Mouse (Mus musculus) adrenal gland (tissue): ENCODE measurements around the gene Ist1.

Source experiments
- intact Hi-C: fragments of 180-260 bp; cut with DNase I; formaldehyde crosslinking; loops from one replicate; pipeline ENCODE4 v1.15.1; 2025
- long read RNA-seq, 2 experiments: library from polyadenylated mRNA; unstranded; transcript quantifications; one replicate each; pipeline ENCODE4 v2.0.0; 2020; ENCODE audit warnings: borderline replicate concordance in 1 of 2; ENCODE audit not compliant: insufficient replicate concordance in 1 of 2

The Ist1 gene
- long read RNA-seq, experiment 1, full-length matches to known transcripts = 75 of 184 reads
- long read RNA-seq, experiment 1, partial matches to known transcripts = 71 of 184 reads
- long read RNA-seq, experiment 1, other reads (novel, unspliced or antisense) = 38 of 184 reads
- long read RNA-seq, experiment 2, full-length matches to known transcripts = 72 of 150 reads
- long read RNA-seq, experiment 2, partial matches to known transcripts = 52 of 150 reads
- long read RNA-seq, experiment 2, other reads (novel, unspliced or antisense) = 26 of 150 reads

DNA sequence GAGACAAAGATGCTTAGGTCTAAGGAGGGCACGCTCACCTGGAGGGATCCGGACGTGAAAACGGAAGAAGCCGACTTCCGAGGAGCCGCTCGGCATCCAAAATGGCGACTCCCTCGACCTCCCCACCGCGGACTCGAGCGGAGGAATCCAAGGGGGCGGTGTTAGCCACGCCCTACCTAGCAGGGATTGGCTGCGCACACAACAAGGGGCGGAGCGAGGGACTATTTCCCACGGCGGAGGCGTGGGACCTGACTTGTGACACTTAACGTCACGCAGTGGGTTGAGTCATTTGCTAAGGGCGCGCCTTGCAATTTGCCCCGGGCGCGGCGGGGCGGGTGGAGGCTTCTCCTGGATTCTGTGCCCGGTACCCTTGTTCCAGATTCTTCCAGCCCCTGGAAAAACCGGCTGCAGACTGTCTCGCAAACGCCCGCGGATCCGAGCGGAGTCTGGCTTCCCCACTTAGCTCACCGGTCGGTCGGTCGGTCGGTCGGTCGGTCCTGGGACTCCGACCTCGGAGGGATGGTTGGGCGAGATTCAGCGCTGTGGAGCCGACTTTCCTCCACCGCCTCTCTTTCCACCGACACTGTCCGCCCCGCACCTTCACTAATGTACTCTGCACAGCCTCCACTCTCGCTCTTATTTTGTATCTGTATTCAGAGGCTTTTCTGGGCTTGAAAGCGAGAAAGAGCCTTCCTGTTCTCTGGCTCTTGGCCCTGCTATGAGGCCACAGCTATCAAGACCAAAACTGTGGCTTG, at the start of gene Ist1:
Gene Ist1, minus strand, starts transcription at position 115 of the 755 bp plus-strand sequence.
- intact Hi-C loops = no loop called here

DNA sequence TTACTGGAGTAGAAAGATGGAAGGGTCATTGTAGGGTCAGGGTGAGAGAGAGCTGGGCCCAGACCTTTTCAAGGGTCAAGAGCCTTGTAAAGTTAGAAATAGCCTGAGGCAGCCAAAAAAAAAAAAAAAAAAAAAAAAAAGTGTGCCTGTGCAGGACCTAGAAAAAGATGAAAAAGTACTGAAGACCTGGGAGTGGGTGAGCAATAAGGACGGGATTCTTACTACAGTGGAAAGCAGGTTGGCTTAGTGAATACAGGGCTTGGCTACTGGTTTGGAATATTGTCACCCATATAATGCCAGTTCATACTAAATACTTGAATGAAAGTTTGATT, 45.0 kb upstream of the Ist1 start:
- intact Hi-C loops = no loop called here

DNA sequence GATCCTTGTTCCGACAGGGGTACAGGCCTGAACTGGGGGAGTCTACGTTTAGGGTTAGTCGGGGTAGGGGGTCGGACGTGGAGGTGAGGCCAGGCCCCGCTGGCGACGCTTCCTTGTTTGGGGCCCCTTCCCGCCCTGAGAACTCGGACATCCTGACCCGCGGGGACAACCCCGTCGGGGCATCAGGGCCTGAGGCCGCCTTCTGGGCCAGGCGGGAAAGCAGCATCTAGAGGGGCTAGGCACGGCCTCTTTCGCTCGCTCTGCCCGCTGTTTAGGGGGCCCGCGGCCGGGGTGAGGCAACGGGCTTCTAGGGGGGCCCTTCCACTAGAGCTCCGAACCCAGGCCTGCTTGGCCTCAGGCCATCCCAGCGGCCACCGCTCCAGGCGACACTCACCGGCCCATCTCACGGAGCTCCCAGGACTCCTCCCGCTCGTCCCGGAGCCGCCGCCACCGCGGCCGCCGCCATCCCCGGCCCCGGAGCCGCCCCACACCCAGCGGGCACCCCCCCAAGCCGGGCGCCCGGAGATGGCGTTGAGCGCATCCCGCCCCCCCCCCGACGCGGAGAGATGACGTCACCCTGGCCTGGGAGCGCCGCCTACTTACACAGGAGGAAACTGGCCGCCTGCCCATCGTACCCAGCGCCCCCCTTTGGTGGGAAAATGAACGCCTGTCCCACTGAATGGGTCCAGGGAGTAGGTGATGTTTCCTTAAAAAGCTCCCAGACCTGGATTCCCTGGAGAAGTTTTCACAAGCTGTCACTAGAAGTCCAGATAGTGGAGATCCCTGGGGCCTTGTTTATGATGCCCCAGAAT, 44.4 kb upstream of the Ist1 start, which contains the start of gene Atxn1l:
Gene Atxn1l, minus strand, starts transcription at position 503 of the 812 bp plus-strand sequence.
- intact Hi-C loops = no loop called here

DNA sequence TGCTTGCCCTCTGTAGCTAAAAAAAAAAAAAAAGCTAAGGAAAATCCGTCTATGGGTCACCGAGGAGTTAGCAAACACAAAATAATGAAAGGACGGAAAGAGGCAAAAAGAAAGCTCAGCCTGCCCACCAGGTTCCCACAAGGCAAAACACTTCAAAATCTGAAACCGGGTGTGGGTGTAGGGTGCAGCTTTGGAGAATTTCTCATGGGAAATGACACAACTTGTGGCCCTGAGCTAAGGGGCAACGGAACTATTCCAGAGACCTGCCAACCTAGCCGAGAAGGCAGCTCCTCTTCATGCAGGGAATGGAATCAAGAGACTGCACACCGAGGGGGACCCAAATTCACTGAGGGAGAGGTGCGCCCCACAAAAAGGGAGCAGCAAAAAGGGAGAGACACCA, 43.8 kb upstream of the Ist1 start:
- intact Hi-C loops = no loop called here

DNA sequence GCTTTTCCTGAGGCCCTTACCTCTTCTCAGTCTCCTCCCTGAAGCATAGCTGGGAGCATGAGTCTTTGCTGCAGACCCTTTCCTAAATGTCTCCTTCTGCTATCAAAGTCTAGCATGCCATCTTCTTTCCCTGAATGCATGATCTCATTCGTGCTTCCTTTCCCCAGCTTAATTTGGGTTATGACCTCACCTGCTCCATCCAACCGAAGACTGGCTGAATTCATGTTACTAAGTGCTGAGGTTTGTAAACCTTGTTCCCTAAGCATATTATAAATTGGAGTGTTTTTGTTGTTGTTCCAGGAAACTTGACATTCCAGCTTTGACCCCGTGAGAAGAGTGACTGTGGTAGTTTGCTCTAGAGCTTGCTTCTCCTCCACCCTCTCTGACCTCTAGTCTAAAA, 41.0 kb upstream of the Ist1 start:
- intact Hi-C loops = no loop called here

DNA sequence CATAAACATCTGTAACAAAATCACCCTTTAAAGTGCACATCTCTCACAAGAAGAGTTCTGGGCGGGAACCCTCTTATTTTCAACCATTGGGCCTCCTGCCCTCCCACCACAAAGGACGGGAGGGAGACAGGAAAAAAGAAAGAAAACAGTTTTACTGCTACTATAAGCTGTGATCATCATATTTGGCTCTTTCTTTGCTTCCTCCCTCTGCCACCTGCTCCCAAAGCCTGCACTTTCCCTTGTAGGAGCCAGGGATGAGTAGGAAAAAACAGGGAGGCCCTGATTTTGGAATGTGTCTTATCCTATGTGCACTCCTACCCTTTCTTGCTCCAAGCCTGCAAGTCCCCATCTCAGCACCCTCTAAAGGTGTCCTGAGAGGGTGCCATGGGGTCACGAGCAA, 38.0 kb upstream of the Ist1 start:
- intact Hi-C loops = no loop called here

DNA sequence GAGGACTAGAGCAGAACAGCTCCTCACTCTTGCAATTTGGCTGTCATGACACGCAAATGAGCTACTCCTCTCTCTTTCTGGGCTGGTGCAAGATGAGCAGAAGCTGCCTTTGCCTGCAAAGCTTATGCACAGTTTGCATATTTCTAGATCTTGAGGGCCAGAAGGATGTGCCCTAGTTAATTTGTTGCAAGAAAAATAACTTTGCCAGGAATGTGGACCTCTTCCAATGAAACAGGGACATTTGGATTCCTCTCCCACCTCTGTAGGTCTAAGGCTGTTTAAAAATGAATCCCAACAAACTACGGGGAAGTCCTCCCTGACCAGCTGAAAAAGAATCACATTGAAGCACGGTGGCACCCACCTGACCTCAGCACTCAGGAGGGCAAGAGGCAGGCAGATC, 32.0 kb upstream of the Ist1 start:
- intact Hi-C loops = no loop called here

DNA sequence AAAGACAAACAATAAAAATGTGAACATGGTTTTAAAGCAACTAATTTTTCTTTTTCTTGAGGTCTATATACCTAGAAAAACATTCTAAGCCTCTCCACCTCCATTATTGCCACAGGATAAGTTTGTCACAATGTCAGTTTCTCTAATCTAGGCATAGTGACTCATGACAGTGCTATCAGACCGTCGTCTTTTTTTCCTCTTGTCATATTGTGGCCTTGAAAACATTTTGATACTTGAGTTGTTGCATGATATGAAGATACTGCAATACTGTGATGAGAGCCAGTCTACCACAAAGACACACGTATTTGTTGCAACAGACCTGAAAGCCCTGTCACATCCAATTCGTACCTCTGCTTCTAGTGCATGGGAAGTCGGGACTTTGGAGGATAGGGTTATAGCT, 21.9 kb upstream of the Ist1 start:
- intact Hi-C loops = no loop called here

DNA sequence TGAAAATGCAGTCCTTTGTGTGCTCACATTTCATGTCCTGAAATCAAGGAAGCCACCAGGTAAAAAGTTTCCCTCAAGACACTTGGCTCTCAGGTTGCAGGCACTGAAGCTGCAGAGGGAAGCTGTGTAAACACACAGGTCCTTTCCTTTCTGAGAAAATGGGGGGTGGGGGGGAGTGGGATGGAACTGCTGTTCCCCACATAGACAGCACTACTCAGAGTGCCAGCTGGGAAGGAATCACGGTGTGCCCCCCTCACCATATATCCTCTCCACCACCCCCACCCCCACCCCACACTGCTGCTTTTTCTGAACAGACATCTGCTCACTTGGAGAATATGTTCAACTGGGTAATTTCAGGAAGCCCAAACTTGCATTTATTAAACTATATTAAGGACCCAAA, 19.5 kb upstream of the Ist1 start:
- intact Hi-C loops = no loop called here

DNA sequence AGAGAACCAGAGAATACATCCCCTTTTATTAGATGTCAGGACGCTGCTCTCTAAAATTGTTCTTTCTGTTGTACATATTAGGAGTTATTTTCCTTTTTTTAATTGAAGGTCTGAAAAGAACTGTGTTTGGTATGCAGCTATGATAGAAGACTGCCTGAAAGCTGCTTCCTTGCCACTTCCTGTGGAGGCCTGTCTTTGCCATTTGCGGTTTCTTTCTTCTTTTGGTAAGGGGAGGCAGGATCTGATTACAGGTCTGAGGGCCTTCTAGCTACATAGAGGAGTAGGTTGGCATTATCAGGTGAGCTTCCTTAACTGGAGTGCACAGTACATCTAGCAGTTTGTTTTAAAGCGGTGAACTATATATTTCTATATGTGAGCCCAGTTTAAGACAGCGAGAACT, 14.9 kb upstream of the Ist1 start:
- intact Hi-C loops = no loop called here

DNA sequence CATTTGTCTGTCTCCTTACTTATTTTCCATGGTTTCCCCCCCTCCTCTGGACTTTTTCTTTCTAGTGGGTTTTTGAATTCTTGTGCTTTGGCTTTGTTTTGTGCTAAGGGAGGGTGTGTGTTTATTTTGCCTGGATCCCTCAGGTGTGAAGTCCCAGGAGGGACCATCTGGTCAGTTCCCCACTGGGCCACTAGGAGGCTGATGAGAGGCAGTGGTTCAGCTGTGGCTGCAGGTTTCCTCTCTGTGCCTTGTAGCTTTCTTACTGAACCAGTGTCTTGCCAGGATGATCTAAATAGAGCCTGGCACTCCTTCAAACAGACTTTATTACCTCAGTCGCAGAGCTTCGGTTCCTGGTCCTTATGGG, 13.8 kb upstream of the Ist1 start:
- intact Hi-C loops = no loop called here

DNA sequence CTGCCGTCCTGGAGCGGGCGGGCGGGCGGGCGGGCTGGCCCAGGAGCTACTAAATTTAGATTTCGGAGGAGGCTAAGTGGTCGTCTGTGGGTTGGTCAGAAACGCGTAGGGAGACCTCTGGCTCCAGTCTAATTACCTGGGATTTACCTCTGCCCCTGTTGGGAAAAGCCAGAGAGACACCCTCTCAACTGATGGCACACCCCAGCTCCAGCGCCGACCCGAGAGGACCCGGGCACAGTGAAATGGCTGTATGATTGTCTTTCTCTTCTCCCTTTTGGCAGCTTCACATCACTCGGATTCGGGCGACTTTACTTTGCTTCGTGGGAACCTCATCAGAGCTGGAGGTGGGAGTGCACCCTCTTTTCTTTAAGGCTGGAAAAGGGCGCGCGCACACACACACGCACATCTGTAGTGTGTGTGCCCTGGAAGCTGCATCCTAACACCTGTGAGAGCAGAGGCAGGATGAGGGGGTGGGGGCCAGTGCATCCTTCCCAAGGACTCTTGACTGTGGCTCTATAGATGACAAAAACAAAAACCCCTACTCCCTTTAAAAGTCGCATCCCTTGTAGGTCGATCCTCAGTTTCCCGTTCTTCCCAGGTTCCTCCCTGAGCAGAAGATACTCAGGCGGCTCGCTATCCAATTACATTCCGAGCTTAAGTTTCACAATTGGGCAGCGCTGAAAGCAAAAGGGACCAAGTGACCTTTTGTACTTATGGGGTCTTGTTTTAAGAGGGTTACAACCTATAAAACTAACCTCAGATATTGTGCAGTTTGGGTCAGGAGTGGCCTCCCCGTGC, 13.2 kb upstream of the Ist1 start:
- intact Hi-C loops = no loop called here

DNA sequence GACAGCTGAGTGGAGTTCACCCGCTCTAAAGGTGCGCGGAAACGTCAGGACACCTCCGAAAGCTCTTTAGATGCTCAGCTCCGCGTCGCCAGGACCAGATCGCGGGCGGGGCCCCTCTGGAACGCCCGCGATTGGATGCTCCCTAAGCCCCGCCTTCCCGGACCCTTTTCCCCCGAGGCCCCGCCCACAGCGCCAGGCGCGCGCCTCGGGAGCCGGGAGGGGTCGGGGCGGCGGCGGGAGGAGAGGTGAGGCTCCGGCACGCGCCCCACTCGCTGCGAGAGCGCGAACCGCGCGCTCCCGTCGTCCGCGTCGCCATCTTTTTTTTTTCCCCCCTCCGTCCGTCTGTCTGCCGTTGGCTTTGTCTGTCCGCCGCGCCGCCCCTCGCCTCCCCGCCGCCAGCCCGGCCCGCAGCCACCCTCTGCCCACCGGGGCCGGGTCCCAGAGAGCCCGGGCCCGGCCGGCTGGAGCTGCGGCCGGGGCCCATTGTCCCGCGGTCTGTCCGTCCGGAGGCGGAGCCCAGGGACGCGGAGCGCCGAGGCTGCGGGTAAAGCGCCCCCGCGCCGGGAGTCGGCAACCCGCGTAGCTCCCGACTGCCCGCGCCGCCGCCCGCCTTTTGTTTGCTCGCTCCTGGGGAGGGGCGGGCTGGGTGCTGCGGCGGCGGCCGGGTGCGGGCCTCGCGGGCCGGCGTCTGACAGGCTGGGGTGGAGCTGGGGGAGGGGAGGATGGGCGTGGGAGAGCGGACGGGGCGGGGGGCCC, 12.4 kb upstream of the Ist1 start, which contains the start of gene Zfp821:
Gene Zfp821, plus strand, starts transcription at position 227 of the 756 bp plus-strand sequence.
- intact Hi-C loops = no loop called here

DNA sequence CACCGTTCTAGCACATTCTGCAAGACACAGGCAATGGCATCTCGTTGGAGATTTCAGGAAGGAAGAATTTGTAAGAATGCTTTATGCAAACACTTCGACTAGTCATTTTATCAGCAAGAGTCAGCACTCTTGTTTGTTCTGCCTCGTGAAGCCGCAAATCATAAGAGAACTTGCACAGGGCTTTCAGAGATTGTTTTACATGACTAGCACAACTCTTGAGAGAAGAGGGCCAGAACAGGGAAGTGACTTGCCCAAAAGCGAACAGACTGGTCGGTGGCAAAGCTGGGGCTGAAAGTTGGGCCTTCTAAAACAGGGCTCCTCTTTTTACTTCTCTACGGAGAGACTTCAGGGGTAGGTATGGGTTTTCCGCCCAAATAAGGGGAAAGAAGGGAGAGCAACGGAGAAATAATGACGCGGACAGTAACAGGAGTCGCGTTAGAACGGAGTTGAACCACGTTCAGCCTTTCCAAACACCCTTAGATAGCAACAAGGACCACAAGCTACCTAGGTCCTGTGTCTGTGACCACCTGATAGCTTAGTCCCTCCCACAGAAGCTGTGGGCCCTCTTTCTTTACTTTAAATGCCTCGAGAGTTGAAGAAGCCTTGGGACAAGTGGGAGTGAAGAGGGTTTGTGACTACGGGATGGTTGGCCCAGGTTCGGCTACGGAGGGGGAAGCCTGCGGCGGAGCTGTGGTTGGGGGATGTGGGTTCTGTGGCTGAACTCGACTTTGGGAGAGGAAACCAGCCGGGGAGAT, 11.7 kb upstream of the Ist1 start:
- intact Hi-C loops = no loop called here

DNA sequence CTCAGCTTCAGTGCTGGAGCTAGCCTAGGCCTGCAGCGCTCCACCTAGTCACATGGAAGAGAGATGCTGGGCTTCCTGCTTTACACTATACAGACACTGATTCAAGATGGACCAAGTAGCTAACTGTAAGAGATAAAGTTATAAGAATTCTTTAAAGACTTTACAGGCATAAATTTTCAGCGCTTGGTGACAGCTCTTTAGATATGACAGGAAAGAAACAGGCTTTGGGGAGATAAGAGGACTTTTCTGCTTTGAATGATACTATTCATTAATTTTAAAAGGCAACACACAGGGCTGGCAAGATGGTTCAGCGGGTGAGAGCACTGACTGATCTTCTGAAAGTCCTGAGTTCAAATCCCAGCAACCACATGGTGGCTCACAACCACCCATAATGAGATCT, 5.4 kb upstream of the Ist1 start:
- intact Hi-C loops = loop anchor here (5.0 kb wide), 1 partner anchor 79 kb away; the partner anchor contains the start of gene Ap1g1

DNA sequence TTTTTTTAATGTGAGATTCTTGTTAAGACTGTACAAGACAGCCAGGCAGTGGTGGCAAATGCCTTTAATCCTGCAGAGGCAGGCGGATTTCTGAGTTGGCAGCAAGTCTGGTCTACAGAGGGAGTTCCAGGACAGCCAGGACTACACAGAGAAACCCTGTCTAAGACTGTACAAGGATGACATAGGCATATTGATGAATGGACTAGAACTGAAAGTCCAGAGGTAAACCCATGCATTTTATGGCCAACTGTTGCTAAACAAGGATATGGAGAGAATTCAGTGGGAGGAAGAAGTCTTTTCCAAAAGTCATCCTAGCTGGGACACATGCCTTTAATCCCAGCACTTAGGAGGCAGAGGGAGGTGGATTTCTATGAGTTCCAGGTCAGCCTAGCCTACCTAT, 4.7 kb upstream of the Ist1 start:
- intact Hi-C loops = loop anchor here (5.0 kb wide), 1 partner anchor 80 kb away; the partner anchor contains the start of gene Ap1g1

DNA sequence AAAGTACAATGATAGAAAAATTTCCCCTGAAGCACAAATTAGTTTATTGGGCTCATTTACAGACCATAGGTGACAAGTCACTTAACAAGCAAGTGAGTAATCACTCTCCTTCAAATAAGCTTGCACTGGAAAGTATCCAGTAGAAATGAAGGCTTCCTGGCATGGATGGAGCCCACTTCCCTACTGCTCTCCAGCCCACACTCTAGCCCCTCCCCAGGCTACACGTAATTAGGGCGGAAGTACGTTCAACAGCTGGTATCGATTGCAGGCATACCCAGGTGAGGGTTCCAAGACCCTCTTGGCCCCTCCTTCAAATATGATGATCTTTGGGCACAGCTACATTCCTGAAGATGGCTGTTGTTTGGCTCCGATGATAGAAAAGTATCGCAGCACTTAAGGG, 1.1 kb upstream of the Ist1 start:
- intact Hi-C loops = no loop called here

DNA sequence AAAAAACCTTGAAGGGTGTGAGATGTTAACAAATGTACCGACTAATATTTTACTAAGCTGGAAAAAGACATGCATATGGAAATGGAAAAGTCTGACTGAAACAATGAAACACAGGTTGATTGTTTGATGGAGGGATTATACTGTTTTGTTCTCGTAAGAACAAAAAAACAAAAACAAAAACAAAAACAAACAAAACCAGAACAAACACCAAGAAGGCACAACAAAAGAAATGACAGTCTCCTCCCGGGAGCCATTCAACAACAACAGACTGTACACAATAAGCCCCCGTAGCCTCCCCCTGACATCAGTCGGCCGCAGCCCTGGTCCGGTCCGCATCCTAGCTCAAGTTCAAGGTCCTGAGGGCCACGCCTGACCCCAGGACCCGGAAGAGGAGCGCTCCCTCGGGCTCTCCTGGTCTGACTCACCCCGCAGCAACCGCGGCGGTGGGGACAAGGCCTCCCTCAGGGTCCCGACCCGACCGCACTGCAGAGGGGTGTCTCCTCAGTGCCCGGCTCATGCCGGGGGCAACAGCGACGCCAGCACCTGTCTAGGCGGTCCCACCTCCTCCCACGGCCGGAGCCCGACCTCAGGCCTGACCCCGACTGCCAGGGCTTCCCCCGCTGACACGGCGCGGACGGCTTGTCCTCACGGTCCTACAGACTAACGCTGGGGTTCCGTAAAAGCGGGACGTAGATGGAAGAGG, 466 bp downstream of the Ist1 start:
- intact Hi-C loops = no loop called here

DNA sequence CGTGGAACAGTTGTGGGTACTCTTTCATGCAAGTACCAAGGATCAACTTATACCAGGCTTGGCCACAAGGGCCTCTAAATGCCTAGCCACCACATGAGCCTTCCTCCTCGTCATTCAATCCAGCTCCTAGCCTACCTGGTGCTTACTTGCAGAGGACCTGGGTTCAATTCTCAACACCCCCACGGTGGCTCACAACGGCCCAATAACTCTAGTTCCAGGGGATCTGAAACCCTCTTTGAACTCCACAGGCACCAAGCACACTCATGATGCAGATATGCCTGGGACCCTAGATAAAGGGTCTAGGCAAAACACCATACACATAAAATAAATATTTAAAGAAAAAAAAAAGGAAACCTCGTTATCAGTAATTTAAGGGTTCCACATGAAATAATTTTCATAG, 1.3 kb downstream of the Ist1 start:
- intact Hi-C loops = no loop called here
